Mouse (Mus musculus) liver, postnatal 0 days (tissue): ENCODE measurements around the gene Qtrt1.

ENCODE experiments used
- CTCF ChIP-seq: sonication (generic); IDR thresholded peaks from 2 replicates; pipeline ENCODE4 v1.5.1; 2016; ENCODE audit warnings: antibody characterized with exemption, low read depth
- EP300 ChIP-seq: IDR thresholded peaks from 2 replicates; pipeline ENCODE4 v1.6.1; 2016; ENCODE audit warnings: antibody characterized with exemption, low read depth, mild to moderate bottlenecking

DNA sequence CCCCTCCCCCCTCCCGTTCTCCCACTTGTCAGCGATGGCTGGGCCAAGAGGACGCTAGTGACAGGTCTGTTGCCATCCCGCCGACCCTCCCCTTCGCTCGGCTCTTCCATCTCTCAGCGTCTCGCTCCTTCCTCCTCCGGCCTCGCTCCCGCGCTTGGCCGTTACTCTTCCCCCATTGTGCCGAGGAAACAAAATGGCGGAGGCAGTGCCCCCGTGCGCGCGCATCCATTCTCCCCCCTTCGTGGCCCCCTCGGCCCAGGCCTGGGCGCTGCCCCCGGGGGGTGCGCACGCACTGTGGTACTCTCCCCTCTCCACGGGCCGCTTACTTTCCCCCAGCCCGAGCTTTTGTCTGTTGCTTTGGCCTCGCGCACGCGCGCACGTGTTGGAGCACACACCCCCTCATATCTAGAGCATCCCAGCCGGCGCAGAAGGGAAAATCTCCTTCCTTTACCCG, 43.5 kb upstream of the Qtrt1 start:
- TF ChIP-seq CTCF, result no peak
- no peak for TF ChIP-seq EP300
